Mouse (Mus musculus) adrenal gland, adult 10 weeks (tissue): ENCODE data around the gene Cops2. TPM values are rescaled to one million over a fixed set of nuclear protein-coding genes. Genes with fewer than 3 reads are reported as not detected.

Experiments
- polyA plus RNA-seq: library from polyadenylated mRNA; stranded (reverse); fragments of 350-450 nt; fragmentation: Illumina TruSeq; extraction: RNeasy Lipid Tissue Mini Kit (QIAGEN cat#74804); gene quantifications from one replicate; pipeline ENCODE4 v1.2.3, GENCODE M21; 2014; ENCODE audit warnings: low read depth, low replicate concordance

Cops2 gene
- polyA plus RNA-seq, result 796 TPM

DNA sequence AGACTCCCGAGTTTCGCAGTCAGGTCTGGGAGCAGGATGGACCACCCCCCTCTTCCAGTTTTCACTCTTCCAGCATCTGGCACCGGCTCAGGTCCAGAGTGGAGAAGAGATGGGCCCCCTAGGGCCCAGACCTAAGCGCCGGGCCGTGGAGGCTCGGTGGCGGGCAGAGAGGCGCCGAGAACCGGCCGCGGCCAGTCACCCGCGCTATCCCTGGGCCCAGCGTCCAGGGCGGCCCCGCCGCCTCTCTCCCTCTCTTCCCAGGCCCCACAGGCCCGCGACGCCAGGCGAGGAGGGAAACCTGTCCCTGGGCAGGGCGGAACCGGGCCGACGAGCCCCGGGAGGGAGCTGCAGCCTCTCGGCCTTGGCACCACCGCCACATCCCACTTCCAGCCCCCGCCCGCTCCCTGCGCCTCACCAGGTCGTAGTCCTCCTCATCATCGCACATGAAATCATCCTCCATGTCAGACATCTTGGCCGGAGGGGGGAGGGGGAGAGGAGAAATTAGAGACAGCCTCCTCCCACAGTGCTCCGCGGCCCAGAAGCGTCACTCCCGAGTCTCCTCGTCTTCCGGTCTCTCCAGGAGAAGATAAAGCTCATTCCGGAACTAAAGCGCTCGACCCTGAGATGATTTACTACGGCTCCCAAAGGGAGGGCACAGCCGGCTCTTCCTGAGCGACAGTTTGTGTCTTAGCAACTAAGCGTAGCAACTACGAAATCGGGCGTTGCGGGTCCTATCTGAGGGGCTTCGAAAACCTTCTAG, at the start of gene Cops2, which contains the start of gene Galk2:
Gene Cops2, minus strand, starts transcription at position 619 of the 760 bp plus-strand sequence.
Gene Galk2, plus strand, starts transcription at position 589 of the 760 bp plus-strand sequence.

GRCm38 (mm10) chr2:125782719-125783109, 76.2 kb downstream of the Cops2 start, which contains the start of gene Secisbp2l:
Gene Secisbp2l (minus strand): TSS chr2:125782870.

Other genes starting within 250 kb of the Cops2 start
- 1.3 TPM for gene Cep152, start 234.0 kb downstream of the Cops2 start, polyA plus RNA-seq
- gene Eid1, start 186.0 kb downstream of the Cops2 start, polyA plus RNA-seq, result 658 TPM
- 7.5 TPM for gene Shc4, start 135.0 kb downstream of the Cops2 start, polyA plus RNA-seq
- 96.4 TPM for gene Secisbp2l, start 76.3 kb downstream of the Cops2 start, polyA plus RNA-seq
- gene Galk2, start within 50 bp of the Cops2 start, polyA plus RNA-seq, result 140 TPM
- gene Fgf7, start 175.5 kb upstream of the Cops2 start, polyA plus RNA-seq, result 1.2 TPM